Mouse (Mus musculus): ENCODE measurements around the gene Tm9sf1. TPM values are rescaled to one million over a fixed set of nuclear protein-coding genes. Genes with fewer than 3 reads are reported as not detected.

The Tm9sf1 gene
- polyA plus RNA-seq, 1 experiment from 2014 or later, result 73.4 TPM

- Histone ChIP-seq H3K27me3 (no peaks in the 10 kb centered on the region), H3K9ac (no peak overlapping the region), H3K4me2 (no peak overlapping the region), H3K36me3 (replicated peaks) (peaks cover 19% of the 10 kb centered on the region), H3K9me3 (no peaks in the 10 kb centered on the region), H3K4me1 (peaks cover 13% of the 10 kb centered on the region), H3K4me3 (replicated peaks) (no peak overlapping the region), H3K27ac (no peak overlapping the region)
- 88% methylated on average over 3 of the region's 3 CpGs for WGBS
- no peak for ATAC-seq (ENCODE audit: low FRiP score)
These were observed 13.3 kb upstream of the Tm9sf1 start for GRCm38 (mm10) chr14:55656935-55657334.

DNA sequence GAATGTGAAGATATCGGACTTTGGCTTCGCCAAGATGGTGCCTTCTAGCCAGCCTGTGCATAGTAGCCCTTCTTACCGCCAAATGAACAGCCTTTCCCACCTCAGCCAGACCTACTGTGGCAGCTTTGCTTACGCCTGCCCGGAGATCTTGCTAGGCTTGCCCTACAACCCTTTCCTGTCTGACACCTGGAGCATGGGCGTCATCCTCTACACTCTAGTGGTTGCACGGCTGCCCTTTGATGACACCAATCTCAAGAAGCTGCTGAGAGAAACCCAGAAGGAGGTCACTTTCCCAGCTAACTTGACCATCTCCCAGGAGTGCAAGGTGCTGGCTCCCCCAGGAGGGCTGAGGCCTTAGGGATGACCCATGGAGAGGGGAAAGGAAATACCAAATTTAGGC is 7.9 kb upstream of the Tm9sf1 start:
- no peaks in the 10 kb centered on the region for H3K9me3 ChIP-seq
- ATAC-seq (ENCODE audit: low FRiP score), result no peak

DNA sequence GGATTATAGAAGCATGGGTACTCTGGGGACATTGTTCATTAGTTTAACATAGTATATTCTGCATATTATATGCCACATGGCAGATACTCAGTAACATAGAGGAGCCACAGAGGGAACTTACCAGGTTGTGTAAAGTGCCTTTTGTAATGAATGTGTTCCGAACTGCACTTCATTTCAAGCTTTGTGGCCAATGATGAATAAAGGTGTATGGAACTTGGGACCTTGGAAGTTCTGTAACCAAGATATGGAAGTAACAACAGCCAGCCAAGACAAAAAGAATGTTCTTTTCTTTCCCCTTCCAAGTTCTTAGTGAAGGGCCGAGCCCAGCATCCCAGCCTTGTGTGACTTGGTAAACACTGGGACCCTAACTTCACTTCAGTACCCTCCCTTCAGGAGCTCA is 6.3 kb upstream of the Tm9sf1 start, which contains the start of gene Tssk4:
TSS of gene Tssk4 (plus strand) at position 301 of the 400 bp plus-strand sequence.
- Histone ChIP-seq H3K4me1 (peaks cover 5% of the 10 kb centered on the region), H3K9ac (no peak within 1 kb of the TSS), H3K4me2 (no peak within 1 kb of the TSS), H3K36me3 (replicated peaks) (peaks cover 4% of the 10 kb centered on the region; the same call in 1 of the 2 replicates), H3K27me3 (no peaks in the 10 kb centered on the region), H3K9me3 (no peaks in the 10 kb centered on the region), H3K4me3 (replicated peaks) (no peak within 1 kb of the TSS), H3K27ac (no peak within 1 kb of the TSS)
- WGBS, result 93% methylated on average over 2 of the region's 2 CpGs
- ATAC-seq (ENCODE audit: low FRiP score), result no peak

More for the DNA sequence above, 7.9 kb upstream of the Tm9sf1 start:
- Histone ChIP-seq H3K36me3 (replicated peaks) (peaks cover under 1% of the 10 kb centered on the region; the same call in 1 of the 2 replicates), H3K9ac (no peak overlapping the region), H3K27me3 (no peaks in the 10 kb centered on the region), H3K4me1 (no peaks in the 10 kb centered on the region), H3K4me2 (no peak overlapping the region), H3K27ac (no peak overlapping the region), H3K4me3 (replicated peaks) (no peak overlapping the region)
- 88% methylated on average over 7 of the region's 7 CpGs for WGBS

GRCm38 (mm10) chr14:55644261-55644888 is 769 bp upstream of the Tm9sf1 start:
- Histone ChIP-seq H3K27ac (no peak overlapping the region), H3K27me3 (no peaks in the 10 kb centered on the region), H3K4me3 (replicated peaks) (peak overlapping the region; percentile 92), H3K9me3 (no peaks in the 10 kb centered on the region), H3K36me3 (replicated peaks) (peaks cover 24% of the 10 kb centered on the region), H3K9ac (peak overlapping the region; percentile 90), H3K4me2 (peak overlapping the region; percentile 90), H3K4me1 (peaks cover 25% of the 10 kb centered on the region)
- ATAC-seq (ENCODE audit: low FRiP score), result no peak
- 33% methylated on average over 17 of the region's 17 CpGs for WGBS

- Histone ChIP-seq H3K4me2 (peak overlapping the region; percentile 90), H3K27ac (peak overlapping the region; percentile 94), H3K4me3 (replicated peaks) (peak overlapping the region; percentile 92), H3K9me3 (no peaks in the 10 kb centered on the region), H3K4me1 (peaks cover 25% of the 10 kb centered on the region), H3K9ac (peak overlapping the region; percentile 90), H3K36me3 (replicated peaks) (peaks cover 41% of the 10 kb centered on the region), H3K27me3 (no peaks in the 10 kb centered on the region)
- ATAC-seq (ENCODE audit: low FRiP score), result peak; percentile 59
- WGBS, result 26% methylated on average over 8 of the region's 8 CpGs
These were observed 937 bp downstream of the Tm9sf1 start for GRCm38 (mm10) chr14:55642679-55643059.

- Histone ChIP-seq H3K4me1 (peaks cover 26% of the 10 kb centered on the region), H3K36me3 (replicated peaks) (peaks cover 49% of the 10 kb centered on the region), H3K9me3 (no peaks in the 10 kb centered on the region), H3K4me2 (no peak overlapping the region), H3K4me3 (replicated peaks) (no peak overlapping the region), H3K9ac (no peak overlapping the region), H3K27me3 (no peaks in the 10 kb centered on the region), H3K27ac (no peak overlapping the region)
- no peak for ATAC-seq (ENCODE audit: low FRiP score)
- 92% methylated on average over 13 of the region's 13 CpGs for WGBS
These were observed 2.3 kb downstream of the Tm9sf1 start for GRCm38 (mm10) chr14:55641291-55641690.

- Histone ChIP-seq H3K4me2 (no peak overlapping the region), H3K4me1 (peaks cover 30% of the 10 kb centered on the region), H3K27me3 (no peaks in the 10 kb centered on the region), H3K9me3 (no peaks in the 10 kb centered on the region), H3K36me3 (replicated peaks) (peaks cover 47% of the 10 kb centered on the region), H3K27ac (no peak overlapping the region), H3K4me3 (replicated peaks) (no peak overlapping the region), H3K9ac (no peak overlapping the region)
- ATAC-seq (ENCODE audit: low FRiP score), result no peak
- WGBS, result 97% methylated on average over 14 of the region's 14 CpGs
These were observed 2.8 kb downstream of the Tm9sf1 start for GRCm38 (mm10) chr14:55640816-55641215.

DNA sequence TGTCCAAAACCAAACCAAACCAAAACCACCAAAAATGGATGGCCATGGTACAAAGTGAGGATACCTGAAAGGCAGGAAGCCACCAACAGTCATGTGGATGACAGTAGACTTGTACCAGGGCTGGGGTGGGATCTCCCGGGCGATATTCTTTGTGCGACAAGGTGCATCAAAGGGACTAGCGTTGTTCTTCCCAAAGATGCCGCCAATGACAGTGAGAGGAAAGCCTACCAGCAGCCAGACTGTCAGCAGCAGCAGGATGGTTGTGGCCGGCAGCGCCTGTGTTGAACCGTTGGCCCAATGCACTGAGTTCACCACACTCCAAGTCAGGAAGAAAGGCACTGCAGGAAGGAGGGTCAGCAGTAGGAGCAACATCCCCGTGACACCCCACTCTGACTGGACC is 5.8 kb downstream of the Tm9sf1 start, which contains the start of gene Gm49378:
TSS of gene Gm49378 (minus strand) at position 101 of the 400 bp plus-strand sequence.
- Histone ChIP-seq H3K9me3 (no peaks in the 10 kb centered on the region), H3K27ac (no peak within 1 kb of the TSS), H3K27me3 (no peaks in the 10 kb centered on the region), H3K4me1 (peaks cover 27% of the 10 kb centered on the region), H3K9ac (no peak within 1 kb of the TSS), H3K4me3 (replicated peaks) (no peak within 1 kb of the TSS), H3K36me3 (replicated peaks) (peaks cover 63% of the 10 kb centered on the region), H3K4me2 (no peak within 1 kb of the TSS)
- 92% methylated on average over 9 of the region's 9 CpGs for WGBS
- no peak for ATAC-seq (ENCODE audit: low FRiP score)

DNA sequence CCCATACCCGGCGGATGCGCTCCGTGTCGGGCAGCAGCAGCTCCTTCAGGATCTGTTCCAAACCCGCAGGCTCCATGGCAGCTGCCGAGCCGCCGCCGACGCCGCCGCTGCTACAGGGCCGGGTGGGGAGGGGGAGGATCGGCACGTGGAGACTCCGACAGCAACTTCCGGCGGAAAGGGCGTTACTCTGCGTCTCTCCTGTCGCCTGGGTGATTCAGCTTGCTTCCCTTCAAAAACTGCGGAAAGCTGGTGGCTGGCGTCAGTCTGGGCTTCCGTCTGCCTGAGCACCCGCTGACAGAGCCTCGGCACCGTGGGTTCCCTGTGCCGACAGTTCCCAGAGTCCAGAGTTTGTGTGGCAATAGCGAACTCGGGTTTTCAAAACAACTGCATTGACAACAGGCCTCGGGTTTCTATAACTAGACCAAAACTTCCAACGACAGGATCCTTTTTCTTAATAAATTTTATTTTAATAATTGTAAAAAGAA is 8.0 kb downstream of the Tm9sf1 start, which contains the start of gene Ipo4:
TSS of gene Ipo4 (minus strand) at position 435 of the 485 bp plus-strand sequence.
- 2% methylated on average over 33 of the region's 33 CpGs for WGBS
- H3K4me1 ChIP-seq, result peaks cover 18% of the 10 kb centered on the region
- H3K9me3 ChIP-seq, result no peaks in the 10 kb centered on the region
- ATAC-seq (ENCODE audit: low FRiP score), result peak; percentile 91
- H3K4me3 ChIP-seq (replicated peaks), result peak within 1 kb of the TSS; percentile 68
- peak within 1 kb of the TSS; percentile 82 for H3K9ac ChIP-seq
- peaks cover 77% of the 10 kb centered on the region for H3K36me3 ChIP-seq (replicated peaks)
- H3K27ac ChIP-seq, result peak within 1 kb of the TSS; percentile 80
- H3K27me3 ChIP-seq, result no peaks in the 10 kb centered on the region
- peak within 1 kb of the TSS; percentile 91 for H3K4me2 ChIP-seq

DNA sequence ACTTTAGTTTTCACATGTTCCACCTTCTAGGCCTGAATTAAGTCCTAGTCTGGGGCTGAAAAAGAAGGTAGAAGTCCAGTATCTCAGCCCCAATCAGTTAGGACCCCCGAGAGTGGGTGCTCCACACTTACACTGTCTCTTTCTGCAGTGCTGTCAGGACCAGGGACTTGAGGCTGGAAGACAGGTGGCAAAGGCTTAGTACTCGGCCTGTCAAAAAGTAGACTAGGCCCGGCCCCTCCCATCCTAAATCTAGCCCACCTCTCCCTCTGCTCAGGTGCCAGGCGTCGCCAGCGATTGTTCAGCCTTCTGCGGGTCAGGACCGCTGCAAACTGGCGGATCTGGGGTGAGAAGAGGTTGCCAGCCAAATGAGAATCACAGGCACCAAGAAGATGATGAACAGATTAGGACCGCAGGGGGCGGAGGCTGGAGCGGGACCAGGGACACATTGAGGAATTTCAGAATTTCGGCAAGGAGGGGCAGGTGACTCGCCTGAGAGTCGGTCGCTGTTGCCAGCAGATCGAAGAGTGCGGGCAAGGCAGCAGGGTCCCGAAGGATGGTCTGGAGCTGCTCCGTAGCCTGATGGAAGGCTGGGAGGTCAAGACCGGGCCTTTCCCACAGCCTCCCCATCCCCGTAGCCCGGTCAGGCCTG is 8.6 kb downstream of the Tm9sf1 start:
- peak overlapping the region; percentile 82 for H3K9ac ChIP-seq
- no peaks in the 10 kb centered on the region for H3K27me3 ChIP-seq
- H3K27ac ChIP-seq, result peak overlapping the region; percentile 80
- no peaks in the 10 kb centered on the region for H3K9me3 ChIP-seq
- peaks cover 77% of the 10 kb centered on the region for H3K36me3 ChIP-seq (replicated peaks)
- peak overlapping the region; percentile 68 for H3K4me3 ChIP-seq (replicated peaks)
- H3K4me1 ChIP-seq, result peaks cover 18% of the 10 kb centered on the region
- ATAC-seq (ENCODE audit: low FRiP score), result peak; percentile 5
- WGBS, result 4% methylated on average over 23 of the region's 23 CpGs
- peak overlapping the region; percentile 91 for H3K4me2 ChIP-seq

DNA sequence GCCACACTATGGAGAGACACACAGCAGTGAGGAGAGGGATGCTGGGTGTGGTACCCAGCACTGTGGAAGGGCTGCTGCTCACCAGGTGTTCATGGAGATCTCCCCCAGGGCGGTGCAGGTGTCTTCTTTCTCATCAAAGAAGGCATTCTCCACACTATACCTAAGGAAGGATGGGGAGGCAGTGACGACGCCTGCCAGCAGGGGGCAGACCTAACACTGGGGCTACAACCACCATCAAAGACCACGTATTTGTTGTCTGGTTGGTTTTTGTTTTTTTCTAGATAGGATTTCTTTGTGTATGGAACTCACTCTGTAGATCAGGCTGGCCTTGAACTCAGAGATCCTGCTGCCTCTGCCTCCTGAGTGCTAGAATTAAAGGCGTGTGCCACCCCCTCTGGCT is 14.3 kb downstream of the Tm9sf1 start:
- ATAC-seq (ENCODE audit: low FRiP score), result no peak

DNA sequence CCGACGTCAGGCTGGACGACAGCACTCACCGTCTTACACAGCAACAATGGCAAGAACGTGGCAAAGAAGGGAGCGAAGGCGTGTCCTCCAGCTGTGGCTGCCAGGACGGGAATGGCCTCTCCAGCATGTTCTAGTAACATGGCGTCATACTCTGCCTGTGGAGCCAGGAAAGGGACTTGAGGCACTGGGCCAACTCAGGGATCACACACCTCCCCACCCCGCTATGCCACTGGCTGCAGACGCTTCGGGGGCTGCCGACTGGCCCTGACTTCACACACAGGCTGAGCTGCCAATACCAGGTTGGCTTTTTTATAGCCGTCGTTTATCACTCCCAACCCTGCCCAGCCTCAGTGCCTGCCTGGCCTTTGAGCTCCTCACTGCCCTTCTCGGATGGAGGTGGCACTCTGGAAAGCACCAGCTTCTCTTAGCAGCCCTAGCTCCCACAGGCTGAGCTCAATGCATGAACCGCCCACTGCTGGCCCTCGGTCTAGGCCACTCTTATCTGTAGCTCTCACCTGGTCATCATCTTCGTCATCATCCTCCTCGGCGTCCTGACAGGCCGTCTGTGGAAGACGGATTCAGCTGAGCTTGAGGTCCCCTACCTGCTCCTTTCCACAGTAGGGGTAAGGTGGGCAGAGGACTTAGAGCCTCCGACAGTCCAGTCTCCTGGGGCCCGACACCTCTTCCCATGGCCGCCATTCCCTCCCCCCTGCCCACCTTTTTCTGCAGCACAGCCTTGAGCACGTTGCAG is 15.4 kb downstream of the Tm9sf1 start:
- Histone ChIP-seq H3K27me3 (no peaks in the 10 kb centered on the region), H3K9me3 (no peaks in the 10 kb centered on the region), H3K27ac (no peak overlapping the region), H3K4me2 (no peak overlapping the region), H3K4me3 (replicated peaks) (no peak overlapping the region), H3K36me3 (replicated peaks) (peaks cover 94% of the 10 kb centered on the region), H3K9ac (no peak overlapping the region), H3K4me1 (no peaks in the 10 kb centered on the region)
- ATAC-seq (ENCODE audit: low FRiP score), result no peak
- WGBS, result 93% methylated on average over 27 of the region's 27 CpGs

More for the DNA sequence above, 14.3 kb downstream of the Tm9sf1 start:
- H3K4me2 ChIP-seq, result no peak overlapping the region
- peaks cover 4% of the 10 kb centered on the region; the same call in 1 of the 2 replicates for H3K4me1 ChIP-seq
- no peaks in the 10 kb centered on the region for H3K9me3 ChIP-seq
- no peaks in the 10 kb centered on the region for H3K27me3 ChIP-seq
- no peak overlapping the region for H3K27ac ChIP-seq
- no peak overlapping the region for H3K9ac ChIP-seq
- 59% methylated on average over 5 of the region's 5 CpGs for WGBS
- H3K36me3 ChIP-seq (replicated peaks), result peaks cover 99% of the 10 kb centered on the region
- no peak overlapping the region for H3K4me3 ChIP-seq (replicated peaks)

Data from forebrain, embryonic 12.5 days (tissue).